Mouse (Mus musculus) layer of hippocampus, adult 8-10 months (tissue): ENCODE data around the gene Gnb3. TPM values are rescaled to one million over a fixed set of nuclear protein-coding genes. Genes with fewer than 3 reads are reported as not detected.
"Not testable (repeated sequence)": the region's sequence is repeated elsewhere in the genome, so short reads cannot be mapped to it uniquely, and the experiment has no call there.

Source experiments
- DNase-seq, 2 experiments: peaks; one replicate each; pipeline ENCODE4 v3.0.0; 2022; ENCODE audit warnings: low spot score in 2 of 2
- total RNA-seq, 4 experiments: library from RNA; stranded (reverse); gene quantifications; 2 replicates each; pipeline ENCODE4 v1.2.4; 2022

The Gnb3 gene
- total RNA-seq, 4 experiments from 2014 or later: 0.36 to 0.96 TPM; not detected in 2

- DNase-seq: no peak
Observed at GRCm38 (mm10) chr6:124803061-124803460, 37.0 kb downstream of the Gnb3 start.

GRCm38 (mm10) chr6:124802400-124802799 lies 37.7 kb downstream of the Gnb3 start:
- not testable (repeated sequence) for DNase-seq

DNA sequence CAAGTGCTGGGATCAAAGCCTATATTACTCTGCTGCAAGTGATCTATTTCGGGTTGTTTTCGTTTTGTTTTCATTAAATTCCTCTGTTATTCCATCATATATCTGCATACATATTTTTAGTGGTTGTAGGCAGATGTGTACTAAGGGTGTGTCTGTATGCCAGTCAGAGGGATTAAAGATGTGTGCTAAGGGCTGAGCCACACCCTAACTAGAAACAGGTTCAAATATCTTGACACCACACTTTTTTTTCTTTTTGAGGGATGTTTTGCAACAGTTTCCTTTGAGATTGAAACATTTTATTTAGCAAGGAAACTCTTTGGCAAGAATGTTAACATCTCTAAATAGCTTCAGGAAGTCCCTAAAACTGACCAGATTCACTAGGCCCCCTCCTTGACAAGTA lies 43.9 kb downstream of the Gnb3 start:
- DNase-seq: no peak

DNA sequence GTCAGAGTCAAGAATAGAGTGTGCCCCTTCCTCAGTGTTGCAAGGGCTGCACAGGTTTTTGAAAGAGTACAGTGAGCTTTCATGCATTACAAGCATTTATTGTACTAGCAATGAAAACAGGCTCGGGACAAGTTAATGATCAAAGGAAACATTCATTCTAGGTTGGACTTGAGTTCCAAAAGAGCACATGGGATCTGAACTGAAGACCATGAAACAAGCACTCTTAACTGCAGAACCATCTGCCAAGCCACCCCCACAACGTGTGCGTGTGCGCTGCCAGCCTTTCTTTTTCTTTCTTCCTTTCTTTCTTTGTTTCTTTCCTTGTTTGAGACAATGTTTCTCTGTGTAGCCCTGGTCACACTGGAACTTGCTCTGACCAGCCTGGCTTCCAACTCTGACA lies 44.3 kb downstream of the Gnb3 start:
- DNase-seq: no peak

GRCm38 (mm10) chr6:124791911-124792310 lies 48.2 kb downstream of the Gnb3 start:
- no peak for DNase-seq

DNA sequence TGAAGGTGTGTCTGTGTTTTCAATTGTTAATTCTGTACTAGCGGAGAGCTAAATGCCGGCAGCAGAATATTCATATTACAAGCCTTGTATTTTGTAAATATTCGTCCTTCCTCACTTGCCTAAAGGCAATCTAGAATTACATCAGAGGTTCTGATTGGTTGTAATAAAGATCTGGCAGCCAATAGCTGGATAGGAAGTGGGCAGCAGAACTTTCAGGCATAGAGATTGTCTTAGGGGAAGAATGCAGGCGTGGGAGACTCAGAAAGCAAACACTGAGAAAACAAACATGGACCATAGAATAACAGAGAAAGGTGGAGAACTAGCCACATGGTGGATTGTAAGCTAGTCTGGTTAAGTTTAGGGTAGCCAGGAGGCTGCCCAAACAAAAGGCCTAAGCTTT lies 50.0 kb downstream of the Gnb3 start:
- no peak for DNase-seq

- DNase-seq: no peak
Observed at GRCm38 (mm10) chr6:124789519-124789918, 50.6 kb downstream of the Gnb3 start.

GRCm38 (mm10) chr6:124787722-124788121 lies 52.4 kb downstream of the Gnb3 start:
- no peak for DNase-seq

GRCm38 (mm10) chr6:124786756-124787420 lies 53.2 kb downstream of the Gnb3 start:
- no peak for DNase-seq

Other genes with a start within 250 kb of the Gnb3 start
- gene C1s2, start 204.2 kb downstream of the Gnb3 start, total RNA-seq: under 1 TPM; 0.23 to 0.68 (median 0.44) TPM
- gene Lpcat3, start 177.2 kb downstream of the Gnb3 start, total RNA-seq: 10 to 100 TPM; 24.1 to 38.4 (median 31.4) TPM
- gene Emg1, start 128.1 kb downstream of the Gnb3 start, total RNA-seq: 10 to 100 TPM; 50.1 to 57.2 (median 52.5) TPM
- 100 to 1,000 TPM; 118 to 123 (median 120) TPM for gene Phb2, start 127.9 kb downstream of the Gnb3 start, total RNA-seq
- 10 to 100 TPM in 2 of 4 experiments, 1 to 10 TPM in 2; 2.2 to 24.3 (median 13.4) TPM for gene Ptpn6, start 101.6 kb downstream of the Gnb3 start, total RNA-seq
- gene Grcc10, start 98.9 kb downstream of the Gnb3 start, total RNA-seq: 100 to 1,000 TPM; 311 to 385 (median 325) TPM
- 1 to 10 TPM in 1 of 4 experiments, not detected in 3; 5.1 TPM for gene Gm45234, start 84.3 kb downstream of the Gnb3 start, total RNA-seq
- gene Atn1, start 83.8 kb downstream of the Gnb3 start, total RNA-seq: 100 to 1,000 TPM; 138 to 158 (median 147) TPM
- 1,000 to 10,000 TPM in 3 of 4 experiments, 100 to 1,000 TPM in 1; 993 to 1,113 (median 1,027) TPM for gene Eno2, start 70.6 kb downstream of the Gnb3 start, total RNA-seq
- 1 to 10 TPM; 2.3 to 5.1 (median 3.3) TPM for gene Lrrc23, start 60.5 kb downstream of the Gnb3 start, total RNA-seq
- gene Spsb2, start 31.6 kb downstream of the Gnb3 start, total RNA-seq: 1 to 10 TPM; 3.1 to 7.0 (median 6.0) TPM
- gene Tpi1, start 26.0 kb downstream of the Gnb3 start, total RNA-seq: 100 to 1,000 TPM; 782 to 819 (median 789) TPM
- 100 to 1,000 TPM; 181 to 196 (median 186) TPM for gene Usp5, start 10.8 kb downstream of the Gnb3 start, total RNA-seq
- 1 to 10 TPM in 2 of 4 experiments, under 1 TPM in 2; 0.61 to 1.0 (median 0.95) TPM for gene Cdca3, start 10.7 kb downstream of the Gnb3 start, total RNA-seq
- 10 to 100 TPM; 32.2 to 51.8 (median 36.4) TPM for gene P3h3, start 17.5 kb upstream of the Gnb3 start, total RNA-seq
- gene Gpr162, start 23.7 kb upstream of the Gnb3 start, total RNA-seq: 100 to 1,000 TPM; 171 to 204 (median 183) TPM
- gene Cd4, start 47.9 kb upstream of the Gnb3 start, total RNA-seq: under 1 TPM in 2 of 4 experiments, not detected in 2; 0.12 to 0.38 TPM
- gene Lag3, start 71.4 kb upstream of the Gnb3 start, total RNA-seq: 10 to 100 TPM in 2 of 4 experiments, 1 to 10 TPM in 2; 1.6 to 15.6 (median 8.5) TPM
- gene Ptms, start 79.8 kb upstream of the Gnb3 start, total RNA-seq: 100 to 1,000 TPM; 881 to 936 (median 911) TPM
- 100 to 1,000 TPM; 564 to 596 (median 590) TPM for gene Mlf2, start 91.1 kb upstream of the Gnb3 start, total RNA-seq
- gene Cops7a, start 125.3 kb upstream of the Gnb3 start, total RNA-seq: 100 to 1,000 TPM; 129 to 152 (median 145) TPM
- gene Pianp, start 156.4 kb upstream of the Gnb3 start, total RNA-seq: 100 to 1,000 TPM; 115 to 179 (median 146) TPM
- 10 to 100 TPM; 44.6 to 54.5 (median 50.6) TPM for gene Zfp384, start 168.9 kb upstream of the Gnb3 start, total RNA-seq
- gene Ing4, start 199.5 kb upstream of the Gnb3 start, total RNA-seq: 10 to 100 TPM; 50.1 to 63.5 (median 55.4) TPM
- gene Acrbp, start 209.4 kb upstream of the Gnb3 start, total RNA-seq: 10 to 100 TPM; 12.8 to 20.9 (median 15.6) TPM
- gene Lpar5, start 227.6 kb upstream of the Gnb3 start, total RNA-seq: 1 to 10 TPM in 3 of 4 experiments, under 1 TPM in 1; 0.23 to 3.9 (median 1.9) TPM